Mouse (Mus musculus): Measurements from ENCODE around the gene Pnldc1. TPM values are rescaled to one million over a fixed set of nuclear protein-coding genes. Genes with fewer than 3 reads are reported as not detected.

Gene Pnldc1
- total RNA-seq, 2 experiments from 2014 or later = 2.5 to 3.8 TPM

GRCm38 (mm10) chr17:12859006-12859520 lies 51.0 kb downstream of the Pnldc1 start:
- DNase-seq = no peak
- intact Hi-C loops (cut with DNase I) = no loop called here

DNA sequence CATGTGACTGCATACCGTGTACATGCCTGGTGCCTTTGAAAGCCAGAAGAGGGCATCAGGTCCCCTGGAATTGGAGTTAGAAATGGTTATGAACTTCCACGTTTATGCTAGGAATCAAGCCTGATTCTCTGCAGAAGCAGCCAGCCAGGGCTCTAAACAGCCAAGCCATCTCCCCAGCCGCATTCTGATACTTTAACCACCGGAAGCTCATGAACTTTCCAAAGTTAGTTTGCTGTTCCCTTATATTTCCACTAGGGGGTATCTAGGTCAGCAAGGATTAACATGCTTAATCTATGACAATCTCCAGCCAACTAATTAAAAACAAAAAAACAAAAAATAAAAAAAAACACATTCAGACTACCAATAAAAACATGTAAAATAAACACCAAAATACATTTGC lies 52.0 kb downstream of the Pnldc1 start:
- intact Hi-C loops (cut with DNase I) = no loop called here
- no peak for DNase-seq

DNA sequence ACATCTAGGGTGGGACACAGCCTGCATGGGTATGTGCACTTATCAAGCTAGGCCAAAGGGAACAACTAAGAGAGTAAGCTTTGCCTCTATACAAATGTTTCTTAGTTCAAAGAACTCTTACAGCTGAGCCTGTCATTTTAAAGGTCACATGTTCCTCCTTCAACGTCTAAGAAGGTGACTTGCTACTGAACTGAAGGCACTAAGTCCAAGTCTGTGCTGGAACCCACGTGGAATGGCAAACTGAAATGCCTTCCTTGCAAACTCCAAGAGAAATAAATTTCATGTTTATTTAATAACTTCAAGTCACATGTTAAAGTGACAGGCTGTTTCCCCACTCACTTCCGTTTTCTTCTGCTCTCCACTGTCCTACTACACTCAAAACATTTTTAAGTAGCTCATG lies 52.6 kb downstream of the Pnldc1 start:
- intact Hi-C loops (cut with DNase I) = no loop called here
- no peak for DNase-seq

- intact Hi-C loops (cut with DNase I) = no loop called here
- DNase-seq = no peak
Measured at GRCm38 (mm10) chr17:12854386-12854785, 55.6 kb downstream of the Pnldc1 start.

GRCm38 (mm10) chr17:12853821-12854220 lies 56.2 kb downstream of the Pnldc1 start:
- intact Hi-C loops (cut with DNase I) = no loop called here
- DNase-seq = no peak

DNA sequence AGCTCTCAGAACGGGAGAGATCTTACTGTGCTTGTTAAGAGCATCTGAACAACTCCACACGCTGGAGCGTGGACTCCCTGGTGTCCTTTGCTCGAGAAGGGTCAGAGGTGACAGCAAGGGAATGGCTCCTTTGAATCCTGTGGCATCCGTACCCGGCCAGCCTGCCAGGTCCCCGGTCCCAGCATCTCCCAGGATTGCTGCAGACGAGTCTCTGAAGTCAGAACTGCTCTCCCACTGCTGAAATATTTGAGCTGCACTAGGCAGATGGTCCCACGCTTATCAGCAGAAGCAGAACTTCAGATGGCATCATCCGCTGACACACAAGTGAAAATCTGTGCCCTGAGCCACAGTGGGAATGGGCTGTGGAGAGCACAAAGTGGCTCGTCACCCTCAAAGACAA lies 58.3 kb downstream of the Pnldc1 start:
- DNase-seq = no peak
- intact Hi-C loops (cut with DNase I) = no loop called here

DNA sequence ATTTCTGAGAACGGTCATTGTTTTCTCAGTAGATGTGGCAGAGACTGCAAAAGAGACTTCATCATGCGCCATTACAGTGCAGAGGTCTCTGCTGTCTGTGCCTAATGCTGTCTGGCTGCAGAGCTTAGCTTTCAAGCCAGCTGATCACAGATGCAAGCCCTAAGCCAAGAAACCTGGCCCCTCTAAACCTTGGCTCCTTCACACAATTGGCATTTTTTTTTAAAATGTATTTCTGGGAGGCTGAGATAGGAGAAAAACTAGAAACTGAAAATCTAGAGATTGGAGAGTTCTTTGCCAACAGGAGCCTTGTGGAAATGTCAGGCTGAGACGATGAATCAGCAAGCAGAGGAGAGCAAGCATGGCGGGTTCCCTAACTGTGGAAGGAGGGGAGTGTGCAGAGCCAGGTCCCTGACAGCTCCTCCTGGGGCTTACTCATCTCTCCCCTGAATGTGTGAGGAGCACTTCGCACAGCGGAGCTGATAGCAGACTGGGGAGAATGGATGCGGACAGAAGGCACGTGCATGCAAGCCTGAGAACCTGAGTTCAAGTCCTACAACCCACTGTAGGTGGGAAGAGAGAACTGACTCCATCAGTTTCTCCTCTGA lies 60.1 kb downstream of the Pnldc1 start:
- DNase-seq = no peak
- intact Hi-C loops (cut with DNase I) = no loop called here

GRCm38 (mm10) chr17:12847736-12848135 lies 62.3 kb downstream of the Pnldc1 start:
- intact Hi-C loops (cut with DNase I) = no loop called here
- DNase-seq = no peak

DNA sequence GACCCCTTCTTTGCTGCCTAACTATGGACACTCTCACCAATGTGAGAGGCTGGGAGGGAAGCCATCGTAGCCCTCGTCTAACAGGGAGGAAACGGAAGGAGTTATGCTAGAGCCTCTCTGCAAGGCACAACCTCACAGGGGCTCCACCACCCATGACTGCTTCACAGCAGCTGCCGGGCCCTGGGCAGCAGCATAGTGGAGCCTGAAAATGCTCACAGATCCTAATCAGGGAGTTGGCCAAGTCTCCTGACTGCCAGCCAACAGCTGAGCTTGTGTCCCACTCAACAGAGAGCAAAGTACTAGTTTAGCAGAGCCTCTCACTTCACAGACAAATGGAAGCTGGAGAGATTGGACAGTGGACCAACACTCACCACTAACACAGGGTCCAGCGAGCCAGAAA lies 63.6 kb downstream of the Pnldc1 start:
- intact Hi-C loops (cut with DNase I) = no loop called here

GRCm38 (mm10) chr17:12845862-12846261 lies 64.2 kb downstream of the Pnldc1 start:
- peak; percentile 50 for DNase-seq
- intact Hi-C loops (cut with DNase I) = no loop called here

More for the DNA sequence above, 63.6 kb downstream of the Pnldc1 start:
- DNase-seq = peak; percentile 71

DNA sequence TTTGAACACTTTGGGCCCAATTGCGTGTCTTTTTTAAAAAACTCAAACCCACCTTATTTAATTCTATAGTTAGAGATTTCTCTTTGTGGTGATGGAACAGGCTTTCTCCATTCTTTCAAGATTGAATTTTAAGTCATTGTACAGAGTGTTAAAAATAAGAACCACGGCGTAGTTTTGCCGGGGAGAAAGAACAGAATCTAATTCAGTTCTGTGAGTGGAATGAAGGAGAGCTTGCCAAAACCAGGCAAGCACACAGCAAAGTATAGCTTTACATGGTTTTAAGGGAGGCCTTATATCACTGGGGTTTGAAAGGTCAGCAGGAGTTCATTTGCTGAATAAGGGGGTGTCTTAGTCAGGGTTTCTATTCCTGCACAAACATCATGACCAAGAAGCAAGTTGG lies 65.5 kb downstream of the Pnldc1 start:
- DNase-seq = no peak

GRCm38 (mm10) chr17:12843826-12844225 lies 66.2 kb downstream of the Pnldc1 start:
- intact Hi-C loops (cut with DNase I) = no loop called here
- no peak for DNase-seq

More for the DNA sequence above, 65.5 kb downstream of the Pnldc1 start:
- intact Hi-C loops (cut with DNase I) = no loop called here

DNA sequence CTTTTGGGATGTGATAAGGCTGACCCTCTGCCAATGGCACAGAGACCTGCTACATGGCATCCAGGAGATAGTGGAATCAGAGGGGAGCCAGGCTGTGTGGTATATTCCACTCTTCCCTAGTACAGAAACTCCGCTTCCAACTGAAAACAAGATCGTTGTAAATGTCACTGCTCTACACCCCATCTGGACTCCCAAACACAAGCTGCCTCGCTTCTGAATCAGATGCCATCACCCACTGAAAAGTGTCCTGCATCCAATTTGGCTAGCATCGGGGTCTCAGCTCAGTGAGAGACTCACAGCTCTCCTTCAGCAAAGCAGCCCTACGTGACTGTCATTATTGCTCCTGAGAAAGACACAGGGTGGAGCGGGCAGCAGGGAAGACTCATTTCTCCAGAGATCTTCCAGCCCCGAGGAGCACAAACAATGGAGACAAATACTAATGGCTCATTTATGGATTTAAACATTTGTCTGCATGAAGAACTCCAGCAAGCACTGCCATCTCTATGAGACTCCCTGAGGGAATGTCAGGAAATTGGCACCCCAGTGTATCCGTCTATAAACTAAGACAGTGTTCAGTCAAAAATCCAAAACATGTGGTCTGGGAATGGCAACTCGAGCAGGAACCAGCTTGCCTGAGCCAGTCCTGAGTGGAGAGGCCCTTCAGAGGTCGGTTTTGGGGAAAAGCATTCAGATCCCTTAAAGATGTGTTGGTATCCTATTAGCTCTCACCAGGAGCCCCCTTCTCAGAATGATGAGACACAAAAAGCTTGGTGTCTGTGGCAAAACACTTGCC lies 70.4 kb downstream of the Pnldc1 start:
- no peak for DNase-seq
- intact Hi-C loops (cut with DNase I) = no loop called here

Small RNAs within 50 kb of the gene (microRNA-seq; reads per million reads assigned to microRNA genes)
- not detected for gene Gm24085

Other genes with a start within 250 kb of the Pnldc1 start
- 1 to 10 TPM in 1 of 2 experiments, under 1 TPM in 1; 0.95 to 1.4 TPM for gene Slc22a1, start 234.4 kb downstream of the Pnldc1 start, total RNA-seq (2021)
- 10 to 100 TPM; 33.2 to 35.2 TPM for gene Igf2r, start 140.6 kb downstream of the Pnldc1 start, total RNA-seq (2021)
- 1 to 10 TPM; 3.4 to 9.2 TPM for gene Mas1, start 42.1 kb downstream of the Pnldc1 start, total RNA-seq (2021)
- gene Mrgprh, start 34.2 kb downstream of the Pnldc1 start, total RNA-seq (2021) = not detected
- 100 to 1,000 TPM; 293 to 304 TPM for gene Tcp1, start 5.5 kb upstream of the Pnldc1 start, total RNA-seq (2021)
- gene Mrpl18, start 6.1 kb upstream of the Pnldc1 start, total RNA-seq (2021) = 10 to 100 TPM; 52.2 to 54.9 TPM
- gene Acat3, start 30.4 kb upstream of the Pnldc1 start, total RNA-seq (2021) = 1 to 10 TPM; 1.6 TPM
- gene Acat2, start 50.5 kb upstream of the Pnldc1 start, total RNA-seq (2021) = 100 to 1,000 TPM; 212 to 235 TPM
- 100 to 1,000 TPM in 1 of 2 experiments, 10 to 100 TPM in 1; 95.1 to 103 TPM for gene Wtap, start 83.9 kb upstream of the Pnldc1 start, total RNA-seq (2021)
- gene Sod2, start 96.6 kb upstream of the Pnldc1 start, total RNA-seq (2021) = 100 to 1,000 TPM; 158 TPM
- gene Gpr31b, start 142.1 kb upstream of the Pnldc1 start, total RNA-seq (2021) = under 1 TPM; 0.34 to 0.64 TPM
- gene Tcp10b, start 150.9 kb upstream of the Pnldc1 start, total RNA-seq (2021) = under 1 TPM; 0.42 to 0.60 TPM
- gene Unc93a, start 221.6 kb upstream of the Pnldc1 start, total RNA-seq (2021) = under 1 TPM; 0.22 to 0.24 TPM